Mouse (Mus musculus): ENCODE results near the gene Slc23a2. TPM values are rescaled to one million over a fixed set of nuclear protein-coding genes. Genes with fewer than 3 reads are reported as not detected.

Slc23a2 gene
- polyA plus RNA-seq, 1 experiment, result 1.7 TPM

GRCm38 (mm10) chr2:132143943-132144927 is 673 bp downstream of the Slc23a2 start:
- no peak for TF ChIP-seq GATA1 (IDR thresholded peaks at IDR 0.05; ENCODE audit: low read length)

- no peak for TF ChIP-seq GATA1 (IDR thresholded peaks at IDR 0.05; ENCODE audit: low read length)
These were observed 2.3 kb downstream of the Slc23a2 start for GRCm38 (mm10) chr2:132142606-132143005.

GRCm38 (mm10) chr2:132140536-132140935 is 4.4 kb downstream of the Slc23a2 start:
- no peak for TF ChIP-seq GATA1 (IDR thresholded peaks at IDR 0.05; ENCODE audit: low read length)

- no peak for TF ChIP-seq GATA1 (IDR thresholded peaks at IDR 0.05; ENCODE audit: low read length)
These were observed 5.8 kb downstream of the Slc23a2 start for GRCm38 (mm10) chr2:132139099-132139498.

- TF ChIP-seq GATA1 (IDR thresholded peaks at IDR 0.05; ENCODE audit: low read length), result no peak
These were observed 8.9 kb downstream of the Slc23a2 start for GRCm38 (mm10) chr2:132135876-132136637.

GRCm38 (mm10) chr2:132134758-132135157 is 10.2 kb downstream of the Slc23a2 start:
- no peak for TF ChIP-seq GATA1 (IDR thresholded peaks at IDR 0.05; ENCODE audit: low read length)

- TF ChIP-seq GATA1 (IDR thresholded peaks at IDR 0.05; ENCODE audit: low read length), result no peak
These were observed 11.5 kb downstream of the Slc23a2 start for GRCm38 (mm10) chr2:132133436-132133835.

- TF ChIP-seq GATA1 (IDR thresholded peaks at IDR 0.05; ENCODE audit: low read length), result no peak
These were observed 13.6 kb downstream of the Slc23a2 start for GRCm38 (mm10) chr2:132131266-132131665.

GRCm38 (mm10) chr2:132129980-132130379 is 14.9 kb downstream of the Slc23a2 start:
- TF ChIP-seq GATA1 (IDR thresholded peaks at IDR 0.05; ENCODE audit: low read length), result no peak

GRCm38 (mm10) chr2:132129247-132129646 is 15.7 kb downstream of the Slc23a2 start:
- TF ChIP-seq GATA1 (IDR thresholded peaks at IDR 0.05; ENCODE audit: low read length), result no peak

- TF ChIP-seq GATA1 (IDR thresholded peaks at IDR 0.05; ENCODE audit: low read length), result no peak
These were observed 17.0 kb downstream of the Slc23a2 start for GRCm38 (mm10) chr2:132127904-132128303.

- TF ChIP-seq GATA1 (IDR thresholded peaks at IDR 0.05; ENCODE audit: low read length), result no peak
These were observed 18.6 kb downstream of the Slc23a2 start for GRCm38 (mm10) chr2:132126292-132126691.

- TF ChIP-seq GATA1 (IDR thresholded peaks at IDR 0.05; ENCODE audit: low read length), result no peak
These were observed 21.8 kb downstream of the Slc23a2 start for GRCm38 (mm10) chr2:132123063-132123462.

- TF ChIP-seq GATA1 (IDR thresholded peaks at IDR 0.05; ENCODE audit: low read length), result no peak
These were observed 23.9 kb downstream of the Slc23a2 start for GRCm38 (mm10) chr2:132121050-132121449.

- no peak for TF ChIP-seq GATA1 (IDR thresholded peaks at IDR 0.05; ENCODE audit: low read length)
These were observed 26.3 kb downstream of the Slc23a2 start for GRCm38 (mm10) chr2:132118646-132119045.

GRCm38 (mm10) chr2:132115936-132116335 is 29.0 kb downstream of the Slc23a2 start:
- TF ChIP-seq GATA1 (IDR thresholded peaks at IDR 0.05; ENCODE audit: low read length), result no peak

Measured in G1E-ER4 (cell line).